Mouse (Mus musculus) forebrain, embryonic 12.5 days (tissue): ENCODE results near the gene Cbx8. TPM values are rescaled to one million over a fixed set of nuclear protein-coding genes. Genes with fewer than 3 reads are reported as not detected.

Experiments
- ATAC-seq: fragments of 200-750 bp; cut with Nextera tagmentation; 2 replicates; pipeline ENCODE4 v1.8.0; 2017; ENCODE audit warnings: moderate TSS enrichment; ENCODE audit not compliant: low FRiP score
- H3K27ac ChIP-seq: fragments of 300-500 bp; sonication (generic); 2 replicates; pipeline ENCODE4 v1.5.1; 2016; ENCODE audit warnings: mild to moderate bottlenecking
- H3K27me3 ChIP-seq: fragments of 300-500 bp; sonication (generic); 2 replicates; pipeline ENCODE4 v1.6.1; 2016; ENCODE audit warnings: mild to moderate bottlenecking
- H3K36me3 ChIP-seq: fragments of 300-500 bp; sonication (generic); replicated peaks from 2 replicates; pipeline ENCODE4 v1.6.1; 2016; ENCODE audit warnings: mild to moderate bottlenecking
- H3K4me1 ChIP-seq: fragments of 300-500 bp; sonication (generic); 2 replicates; pipeline ENCODE4 v1.6.1; 2016
- H3K4me2 ChIP-seq: fragments of 300-500 bp; sonication (generic); 2 replicates; pipeline ENCODE4 v1.6.1; 2016; ENCODE audit warnings: mild to moderate bottlenecking, moderate library complexity
- H3K4me3 ChIP-seq: fragments of 300-500 bp; sonication (generic); replicated peaks from 2 replicates; pipeline ENCODE4 v1.5.1; 2016; ENCODE audit warnings: mild to moderate bottlenecking
- H3K9ac ChIP-seq: fragments of 300-500 bp; sonication (generic); 2 replicates; pipeline ENCODE4 v1.6.1; 2016; ENCODE audit warnings: mild to moderate bottlenecking
- H3K9me3 ChIP-seq: fragments of 300-500 bp; sonication (generic); 2 replicates; pipeline ENCODE4 v1.6.1; 2016
- WGBS: fragments of 180-500 bp; shearing (Covaris S2); methylation state at CpG from one replicate; pipeline ENCODE4 v1.1.7; 2016; 5-methylcytosine and 5-hydroxymethylcytosine counted together
- polyA plus RNA-seq: library from polyadenylated mRNA; unstranded; fragments of >200 nt; fragmentation: Nextera tagmentation; extraction: Ambion mirVana; gene quantifications from 2 replicates; pipeline ENCODE4 v1.2.1, GENCODE M21; 2016

The Cbx8 gene
- polyA plus RNA-seq, 1 experiment from 2014 or later: 11.7 TPM

DNA sequence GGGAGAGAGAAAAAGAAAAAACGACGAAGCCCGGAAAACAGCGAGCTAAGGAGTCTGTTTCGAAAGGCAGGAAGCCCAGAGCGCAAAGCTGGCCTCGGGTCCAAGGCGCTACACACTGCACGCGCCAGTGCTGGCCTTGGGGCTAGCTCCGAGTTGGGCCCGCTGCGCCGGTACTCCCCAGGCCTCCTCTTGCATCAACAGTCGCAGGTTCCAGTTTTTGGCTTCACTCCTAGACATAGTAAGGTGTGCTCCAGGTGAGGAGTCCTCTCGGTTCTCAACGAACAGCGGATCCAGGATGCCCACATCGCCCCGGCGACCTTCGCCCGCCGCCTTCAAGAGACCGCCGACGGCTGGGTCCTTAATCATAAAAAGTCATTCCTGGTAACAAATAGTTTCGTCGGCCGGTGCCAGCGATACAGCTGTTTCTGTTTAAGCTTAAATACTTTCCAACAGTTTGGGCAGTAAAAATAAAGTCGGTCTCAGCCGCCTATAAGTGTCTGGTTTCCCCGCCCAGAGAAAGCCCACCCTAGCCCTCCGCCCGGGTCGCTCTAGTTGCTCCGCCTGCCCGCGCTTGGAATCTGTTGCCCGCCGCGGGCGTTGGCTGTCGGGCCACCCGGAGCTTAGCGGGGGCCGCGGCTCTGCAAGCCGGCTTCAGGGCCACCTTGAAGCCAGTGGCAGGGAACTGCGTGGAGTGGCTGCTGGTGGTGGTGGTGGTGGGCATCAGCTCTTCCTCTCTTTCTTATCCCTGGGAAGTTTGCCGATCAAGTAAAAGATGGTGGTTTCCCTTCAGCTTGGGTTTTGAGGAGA lies 1.9 kb upstream of the Cbx8 start:
- Histone ChIP-seq H3K4me3 (peak overlapping the region; percentile 16), H3K4me2 (no peak overlapping the region), H3K4me1 (peaks cover 67% of the 10 kb centered on the region)

GRCm38 (mm10) chr11:119041750-119042465 lies 1.1 kb upstream of the Cbx8 start:
- H3K4me3 ChIP-seq: peak overlapping the region; percentile 81
- peaks cover 67% of the 10 kb centered on the region for H3K4me1 ChIP-seq
- no peaks in the 10 kb centered on the region for H3K9me3 ChIP-seq
- H3K27ac ChIP-seq: peak overlapping the region; percentile 87; the same call in 1 of the 2 replicates
- 0 out of 2 replicates have a peak, but pooled peaks have one; percentile 1 for ATAC-seq
- under 1% methylated on average over 31 of the region's 31 CpGs for WGBS
- H3K9ac ChIP-seq: peak overlapping the region; percentile 73
- H3K27me3 ChIP-seq: peaks cover 83% of the 10 kb centered on the region
- peaks cover 10% of the 10 kb centered on the region for H3K36me3 ChIP-seq
- H3K4me2 ChIP-seq: peak overlapping the region; percentile 96

More for the DNA sequence above, 1.9 kb upstream of the Cbx8 start:
- no peaks in the 10 kb centered on the region for H3K9me3 ChIP-seq
- H3K9ac ChIP-seq: peak overlapping the region; percentile 12; the same call in 1 of the 2 replicates
- H3K27me3 ChIP-seq: peaks cover 83% of the 10 kb centered on the region
- H3K36me3 ChIP-seq: peaks cover 10% of the 10 kb centered on the region
- no peak for ATAC-seq
- no peak overlapping the region for H3K27ac ChIP-seq
- WGBS: under 1% methylated on average over 52 of the region's 52 CpGs

GRCm38 (mm10) chr11:119041325-119041716 lies 552 bp upstream of the Cbx8 start:
- peaks cover 82% of the 10 kb centered on the region for H3K27me3 ChIP-seq
- peaks cover 67% of the 10 kb centered on the region for H3K4me1 ChIP-seq
- peak; percentile 72 for ATAC-seq
- peak overlapping the region; percentile 81 for H3K4me3 ChIP-seq
- 0% methylated on average over 31 of the region's 31 CpGs for WGBS
- peaks cover 10% of the 10 kb centered on the region for H3K36me3 ChIP-seq
- no peaks in the 10 kb centered on the region for H3K9me3 ChIP-seq
- H3K4me2 ChIP-seq: peak overlapping the region; percentile 96
- H3K27ac ChIP-seq: peak overlapping the region; percentile 87
- H3K9ac ChIP-seq: peak overlapping the region; percentile 73

DNA sequence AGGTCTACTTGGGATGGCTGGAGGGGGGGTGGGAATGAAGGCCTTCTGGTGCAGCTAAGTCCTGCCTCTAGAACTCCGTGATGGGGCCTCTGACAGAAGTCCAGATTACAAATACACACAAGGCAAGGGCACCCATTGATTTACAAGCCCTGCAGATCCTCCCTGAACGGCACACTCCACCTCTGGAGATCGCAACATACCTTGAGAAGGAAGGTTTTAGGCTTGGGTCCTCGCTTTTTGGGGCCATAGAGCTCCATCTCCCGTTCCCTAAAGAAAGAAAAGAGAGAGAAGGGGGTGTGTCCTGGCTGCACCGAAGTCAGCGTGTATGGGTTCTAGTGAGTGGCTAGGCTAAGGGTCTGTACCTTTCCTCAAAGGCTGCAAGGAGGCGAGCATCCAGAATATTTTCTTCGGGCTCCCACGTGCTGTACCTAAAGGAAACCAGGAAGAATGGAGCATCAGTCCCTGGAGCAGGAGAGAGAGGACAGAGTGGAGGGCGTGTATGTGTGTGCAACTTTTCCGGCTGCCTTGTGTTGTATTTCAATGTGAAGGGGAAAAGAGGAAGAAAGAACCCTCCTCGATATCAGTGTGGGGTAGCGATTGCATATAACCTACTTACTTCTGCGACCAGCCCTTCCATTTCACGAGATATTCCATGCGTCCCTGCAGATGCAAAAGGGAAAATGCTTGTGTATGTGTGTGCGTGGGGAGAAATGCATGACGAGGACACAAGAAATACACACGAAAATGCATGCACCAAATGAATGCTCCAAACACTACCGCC lies 847 bp downstream of the Cbx8 start:
- H3K9ac ChIP-seq: peak overlapping the region; percentile 88
- H3K36me3 ChIP-seq: peaks cover 10% of the 10 kb centered on the region
- peaks cover 76% of the 10 kb centered on the region for H3K4me1 ChIP-seq
- no peak for ATAC-seq
- peak overlapping the region; percentile 81 for H3K4me3 ChIP-seq
- H3K27ac ChIP-seq: peak overlapping the region; percentile 92
- peak overlapping the region; percentile 86 for H3K4me2 ChIP-seq
- peaks cover 82% of the 10 kb centered on the region for H3K27me3 ChIP-seq
- H3K9me3 ChIP-seq: no peaks in the 10 kb centered on the region
- 3% methylated on average over 21 of the region's 21 CpGs for WGBS

- no peak overlapping the region for H3K27ac ChIP-seq
- peaks cover 79% of the 10 kb centered on the region for H3K4me1 ChIP-seq
- H3K36me3 ChIP-seq: peaks cover 10% of the 10 kb centered on the region
- WGBS: 27% methylated on average over 22 of the region's 22 CpGs
- H3K4me3 ChIP-seq: peak overlapping the region; percentile 16
- ATAC-seq: no peak
- peak overlapping the region; percentile 88; the same call in 1 of the 2 replicates for H3K9ac ChIP-seq
- H3K4me2 ChIP-seq: peak overlapping the region; percentile 86
- H3K27me3 ChIP-seq: peaks cover 81% of the 10 kb centered on the region
- H3K9me3 ChIP-seq: no peaks in the 10 kb centered on the region
Measured at GRCm38 (mm10) chr11:119038744-119039484, 1.9 kb downstream of the Cbx8 start.

- WGBS: 2% methylated on average over 18 of the region's 18 CpGs
- Histone ChIP-seq H3K4me3 (peak overlapping the region; percentile 48), H3K4me2 (peak overlapping the region; percentile 83), H3K9me3 (no peaks in the 10 kb centered on the region), H3K27me3 (peaks cover 76% of the 10 kb centered on the region), H3K4me1 (peaks cover 78% of the 10 kb centered on the region), H3K27ac (no peak overlapping the region), H3K9ac (peak overlapping the region; percentile 67), H3K36me3 (peaks cover 10% of the 10 kb centered on the region)
- ATAC-seq: no peak
Measured at GRCm38 (mm10) chr11:119037780-119038401, 2.9 kb downstream of the Cbx8 start.

DNA sequence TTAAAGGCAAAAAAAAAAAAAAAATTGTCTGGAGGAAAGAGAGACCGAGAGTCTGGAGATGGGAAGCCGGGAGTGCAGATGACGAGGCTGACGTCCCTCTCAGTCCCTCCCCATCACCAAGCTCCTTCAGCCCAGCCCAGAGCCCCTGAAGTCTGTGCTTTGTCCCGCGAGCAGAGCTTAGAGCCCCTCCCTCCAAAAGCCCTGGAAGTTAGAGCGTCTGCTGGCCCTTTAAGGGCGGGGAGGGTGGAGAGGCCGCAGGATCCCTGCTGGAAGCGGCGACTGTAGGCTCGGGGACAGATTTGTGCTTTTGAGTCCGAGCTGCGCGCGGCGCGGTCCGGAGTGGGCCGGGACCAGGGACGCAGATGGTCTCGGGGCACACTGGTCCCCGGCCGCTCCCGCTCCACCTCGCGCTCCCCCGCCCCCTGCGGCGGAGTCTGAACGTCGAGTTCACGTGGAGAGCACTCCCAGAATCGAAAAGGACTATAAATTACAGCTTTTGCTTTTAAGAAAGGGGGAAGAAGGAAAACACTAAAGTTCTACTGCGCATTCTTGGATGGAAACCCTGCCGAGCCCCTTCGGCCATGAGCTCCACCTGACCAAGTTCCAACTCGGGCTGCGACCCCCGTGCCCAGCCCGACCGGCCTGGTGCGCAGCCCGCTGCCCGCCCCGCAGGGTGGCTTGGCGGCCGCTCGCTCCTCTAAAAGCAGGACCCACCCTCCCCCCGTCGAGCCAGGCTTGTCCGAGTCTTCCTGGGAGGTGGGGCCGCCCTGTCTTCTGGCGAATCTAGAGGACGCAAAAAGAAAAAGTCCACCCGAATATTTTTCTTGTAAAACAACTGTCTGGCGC lies 3.6 kb downstream of the Cbx8 start:
- Histone ChIP-seq H3K4me2 (peak overlapping the region; percentile 83), H3K4me1 (peaks cover 72% of the 10 kb centered on the region), H3K9me3 (no peaks in the 10 kb centered on the region), H3K4me3 (peak overlapping the region; percentile 48), H3K27ac (no peak overlapping the region), H3K9ac (peak overlapping the region; percentile 67), H3K36me3 (peaks cover 10% of the 10 kb centered on the region), H3K27me3 (peaks cover 68% of the 10 kb centered on the region)
- under 1% methylated on average over 57 of the region's 57 CpGs for WGBS
- no peak for ATAC-seq

GRCm38 (mm10) chr11:119036447-119036846 lies 4.3 kb downstream of the Cbx8 start:
- no peak overlapping the region for H3K27ac ChIP-seq
- H3K4me1 ChIP-seq: peaks cover 65% of the 10 kb centered on the region
- H3K36me3 ChIP-seq: peaks cover 10% of the 10 kb centered on the region
- H3K4me3 ChIP-seq: no peak overlapping the region
- H3K27me3 ChIP-seq: peaks cover 61% of the 10 kb centered on the region
- no peak overlapping the region for H3K9ac ChIP-seq
- peak overlapping the region; percentile 83 for H3K4me2 ChIP-seq
- no peaks in the 10 kb centered on the region for H3K9me3 ChIP-seq
- no peak for ATAC-seq
- WGBS: under 1% methylated on average over 15 of the region's 15 CpGs

GRCm38 (mm10) chr11:119035686-119036165 lies 5.0 kb downstream of the Cbx8 start:
- H3K36me3 ChIP-seq: peaks cover 12% of the 10 kb centered on the region
- peak overlapping the region; percentile 19 for H3K4me3 ChIP-seq
- no peak overlapping the region for H3K27ac ChIP-seq
- peaks cover 60% of the 10 kb centered on the region for H3K27me3 ChIP-seq
- no peak for ATAC-seq
- 1% methylated on average over 21 of the region's 21 CpGs for WGBS
- H3K9ac ChIP-seq: no peak overlapping the region
- no peaks in the 10 kb centered on the region for H3K9me3 ChIP-seq
- peak overlapping the region; percentile 45; the same call in 1 of the 2 replicates for H3K4me2 ChIP-seq
- peaks cover 64% of the 10 kb centered on the region for H3K4me1 ChIP-seq

- 2% methylated on average over 21 of the region's 21 CpGs for WGBS
- no peak overlapping the region for H3K27ac ChIP-seq
- peaks cover 63% of the 10 kb centered on the region for H3K4me1 ChIP-seq
- H3K36me3 ChIP-seq: peaks cover 18% of the 10 kb centered on the region
- peak overlapping the region; percentile 45; the same call in 1 of the 2 replicates for H3K4me2 ChIP-seq
- no peak for ATAC-seq
- no peaks in the 10 kb centered on the region for H3K9me3 ChIP-seq
- H3K9ac ChIP-seq: no peak overlapping the region
- peaks cover 60% of the 10 kb centered on the region for H3K27me3 ChIP-seq
- H3K4me3 ChIP-seq: peak overlapping the region; percentile 19
Measured at GRCm38 (mm10) chr11:119035094-119035685, 5.6 kb downstream of the Cbx8 start.
